Mouse (Mus musculus) megakaryocyte, embryonic 14.5 days (primary cell): ENCODE measurements around the gene Gm21972.

Experiments used
- FLI1 ChIP-seq: IDR thresholded peaks from 2 replicates; pipeline ENCODE4 v1.6.1; 2012; ENCODE audit warnings: low read length, inconsistent platforms, mixed read lengths
- GATA1 ChIP-seq: IDR thresholded peaks from 3 replicates; pipeline ENCODE4 v1.6.1; 2012; ENCODE audit warnings: mixed read lengths, low read length, inconsistent platforms, borderline replicate concordance

GRCm38 (mm10) chr1:86143165-86143564, 9.7 kb downstream of the Gm21972 start:
- TF ChIP-seq GATA1 (no peak), FLI1 (no peak)
